Mouse (Mus musculus): ENCODE measurements at regions not wholly inside any gene's neighbourhood (a gene's known extent, or its start where the extent isn't known, plus 50 kb on each side); places are given as distances from the start of the nearest gene placed in this dataset.

- in situ Hi-C loops (cut with MboI; ENCODE audit: low pct_unique_long_range_greater_than_20kb in 1 of 2, low sequenced_read_pairs in 2 of 2, unreplicated experiment in 1 of 2) = loop anchor here (25.0 kb wide), 2 partner anchors 483 to 783 kb away; partner anchors contain the start of genes Fam43a (in 1 of the 2) and Lsg1 (in 1 of the 2)
These were observed 51.4 kb upstream of the Bdh1 start for GRCm38 (mm10) chr16:31370590-31371092.

GRCm38 (mm10) chr16:31369849-31370248, 52.2 kb upstream of the Bdh1 start:
- in situ Hi-C loops (cut with MboI; ENCODE audit: low pct_unique_long_range_greater_than_20kb in 1 of 2, low sequenced_read_pairs in 2 of 2, unreplicated experiment in 1 of 2) = loop anchor here (25.0 kb wide), 2 partner anchors 483 to 783 kb away; partner anchors contain the start of genes Fam43a (in 1 of the 2) and Lsg1 (in 1 of the 2)

- in situ Hi-C loops (cut with MboI; ENCODE audit: low pct_unique_long_range_greater_than_20kb in 1 of 2, low sequenced_read_pairs in 2 of 2, unreplicated experiment in 1 of 2) = loop anchor here (25.0 kb wide), 2 partner anchors 480 to 780 kb away; partner anchors contain the start of genes Fam43a (in 1 of the 2) and Lsg1 (in 1 of the 2)
These were observed 53.1 kb upstream of the Apod start for GRCm38 (mm10) chr16:31367521-31368245.

GRCm38 (mm10) chr16:31366033-31366432, 51.4 kb upstream of the Apod start:
- in situ Hi-C loops (cut with MboI; ENCODE audit: low pct_unique_long_range_greater_than_20kb in 1 of 2, low sequenced_read_pairs in 2 of 2, unreplicated experiment in 1 of 2) = loop anchor here (25.0 kb wide), 2 partner anchors 479 to 779 kb away; partner anchors contain the start of genes Fam43a (in 1 of the 2) and Lsg1 (in 1 of the 2)

- in situ Hi-C loops (cut with MboI; ENCODE audit: low pct_unique_long_range_greater_than_20kb in 1 of 2, low sequenced_read_pairs in 2 of 2, unreplicated experiment in 1 of 2) = loop anchor here (5.0 to 25.0 kb wide), 3 partner anchors 38 to 777 kb away; partner anchors contain the start of genes Fam43a (in 1 of the 2) and Lsg1 (in 1 of the 2)
These were observed 49.9 kb upstream of the Apod start for GRCm38 (mm10) chr16:31364475-31364874.
